Mouse (Mus musculus): Measurements from ENCODE around the gene Klhl42. TPM values are rescaled to one million over a fixed set of nuclear protein-coding genes. Genes with fewer than 3 reads are reported as not detected.

Klhl42 gene
- polyA plus RNA-seq, 1 experiment = 22.7 TPM

DNA sequence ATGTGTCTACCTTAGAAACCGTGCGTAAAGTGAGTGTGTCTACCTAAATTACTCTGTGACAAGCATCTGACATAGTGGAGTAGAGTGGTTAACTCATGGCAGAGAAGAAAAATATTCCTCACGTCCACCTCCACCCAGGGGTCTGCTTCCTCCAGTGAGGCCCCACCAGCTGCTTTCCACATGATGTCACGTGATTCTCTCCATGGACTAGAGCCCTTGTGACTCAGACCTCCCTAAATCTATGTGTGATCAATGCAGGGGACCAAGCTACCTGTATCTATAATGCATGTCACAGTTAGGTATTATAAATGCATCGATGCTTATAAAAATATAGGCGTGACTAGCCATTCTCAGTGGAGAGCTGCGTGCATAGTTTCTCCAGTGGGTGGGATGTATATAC is 3.6 kb downstream of the Klhl42 start:
- Histone ChIP-seq H3K27me3 (ENCODE audit: control insufficient read depth, insufficient read depth, low read length, poor library complexity, severe bottlenecking) (no peaks in the 10 kb centered on the region), H3K4me3 (ENCODE audit: low read depth, low read length) (no peak overlapping the region), H3K4me1 (ENCODE audit: control insufficient read depth, insufficient read depth, low read length) (peaks cover 1% of the 10 kb centered on the region), H3K9me3 (replicated peaks; ENCODE audit: control insufficient read depth, insufficient read depth, low read length, poor library complexity, severe bottlenecking) (no peaks in the 10 kb centered on the region), H3K27ac (ENCODE audit: insufficient read depth, low read length) (no peak overlapping the region), H3K36me3 (ENCODE audit: control insufficient read depth, insufficient read depth, low read length, poor library complexity, severe bottlenecking) (peaks cover 10% of the 10 kb centered on the region), H3K9ac (ENCODE audit: low read depth, poor library complexity, severe bottlenecking) (no peak overlapping the region)
- TF ChIP-seq POLR2A (IDR thresholded peaks at IDR 0.05; ENCODE audit: insufficient read depth, low read length) (no peak), EP300 (IDR thresholded peaks at IDR 0.05; ENCODE audit: insufficient read depth, low read depth, low read length) (no peak), CTCF (IDR thresholded peaks at IDR 0.05; ENCODE audit: low read depth, low read length) (no peak)

DNA sequence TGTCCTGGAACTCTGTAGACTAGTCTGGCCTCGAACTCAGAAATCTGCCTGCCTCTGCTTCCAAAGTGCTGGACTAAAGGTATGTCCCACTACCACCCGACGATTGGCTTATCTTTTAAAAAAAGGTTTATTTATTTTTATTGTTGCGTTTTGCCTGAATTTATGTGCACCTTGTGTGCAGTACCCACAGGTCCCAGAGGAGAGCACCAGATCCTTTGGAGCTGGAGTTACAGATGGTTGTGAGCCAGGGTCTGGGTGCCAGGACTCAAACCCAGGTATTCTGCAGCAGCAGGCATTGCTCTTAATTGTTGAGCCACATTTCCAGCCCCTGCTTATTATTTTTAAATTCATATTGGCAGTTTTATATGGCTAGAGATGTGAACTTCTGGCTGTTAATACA is 4.9 kb downstream of the Klhl42 start:
- Histone ChIP-seq H3K27ac (ENCODE audit: insufficient read depth, low read length) (no peak overlapping the region), H3K36me3 (ENCODE audit: control insufficient read depth, insufficient read depth, low read length, poor library complexity, severe bottlenecking) (peaks cover 10% of the 10 kb centered on the region), H3K9ac (ENCODE audit: low read depth, poor library complexity, severe bottlenecking) (no peak overlapping the region), H3K4me3 (ENCODE audit: low read depth, low read length) (no peak overlapping the region), H3K27me3 (ENCODE audit: control insufficient read depth, insufficient read depth, low read length, poor library complexity, severe bottlenecking) (no peaks in the 10 kb centered on the region), H3K4me1 (ENCODE audit: control insufficient read depth, insufficient read depth, low read length) (peaks cover 1% of the 10 kb centered on the region), H3K9me3 (replicated peaks; ENCODE audit: control insufficient read depth, insufficient read depth, low read length, poor library complexity, severe bottlenecking) (no peaks in the 10 kb centered on the region)
- no peak for TF ChIP-seq EP300 (IDR thresholded peaks at IDR 0.05; ENCODE audit: insufficient read depth, low read depth, low read length)
- no peak for TF ChIP-seq POLR2A (IDR thresholded peaks at IDR 0.05; ENCODE audit: insufficient read depth, low read length)
- TF ChIP-seq CTCF (IDR thresholded peaks at IDR 0.05; ENCODE audit: low read depth, low read length) = no peak

- peaks cover 1% of the 10 kb centered on the region for H3K4me1 ChIP-seq (ENCODE audit: control insufficient read depth, insufficient read depth, low read length)
- no peak overlapping the region for H3K4me3 ChIP-seq (ENCODE audit: low read depth, low read length)
- H3K27ac ChIP-seq (ENCODE audit: insufficient read depth, low read length) = no peak overlapping the region
- no peaks in the 10 kb centered on the region for H3K9me3 ChIP-seq (replicated peaks; ENCODE audit: control insufficient read depth, insufficient read depth, low read length, poor library complexity, severe bottlenecking)
- H3K27me3 ChIP-seq (ENCODE audit: control insufficient read depth, insufficient read depth, low read length, poor library complexity, severe bottlenecking) = no peaks in the 10 kb centered on the region
- H3K36me3 ChIP-seq (ENCODE audit: control insufficient read depth, insufficient read depth, low read length, poor library complexity, severe bottlenecking) = peaks cover 10% of the 10 kb centered on the region
- 0 out of 2 replicates have a peak overlapping the region, but pooled peaks have one; percentile 15 for H3K9ac ChIP-seq (ENCODE audit: low read depth, poor library complexity, severe bottlenecking)
- TF ChIP-seq CTCF (IDR thresholded peaks at IDR 0.05; ENCODE audit: low read depth, low read length) (no peak), EP300 (IDR thresholded peaks at IDR 0.05; ENCODE audit: insufficient read depth, low read depth, low read length) (no peak), POLR2A (IDR thresholded peaks at IDR 0.05; ENCODE audit: insufficient read depth, low read length) (no peak)
These were observed 5.8 kb downstream of the Klhl42 start for GRCm38 (mm10) chr6:147096934-147097333.

DNA sequence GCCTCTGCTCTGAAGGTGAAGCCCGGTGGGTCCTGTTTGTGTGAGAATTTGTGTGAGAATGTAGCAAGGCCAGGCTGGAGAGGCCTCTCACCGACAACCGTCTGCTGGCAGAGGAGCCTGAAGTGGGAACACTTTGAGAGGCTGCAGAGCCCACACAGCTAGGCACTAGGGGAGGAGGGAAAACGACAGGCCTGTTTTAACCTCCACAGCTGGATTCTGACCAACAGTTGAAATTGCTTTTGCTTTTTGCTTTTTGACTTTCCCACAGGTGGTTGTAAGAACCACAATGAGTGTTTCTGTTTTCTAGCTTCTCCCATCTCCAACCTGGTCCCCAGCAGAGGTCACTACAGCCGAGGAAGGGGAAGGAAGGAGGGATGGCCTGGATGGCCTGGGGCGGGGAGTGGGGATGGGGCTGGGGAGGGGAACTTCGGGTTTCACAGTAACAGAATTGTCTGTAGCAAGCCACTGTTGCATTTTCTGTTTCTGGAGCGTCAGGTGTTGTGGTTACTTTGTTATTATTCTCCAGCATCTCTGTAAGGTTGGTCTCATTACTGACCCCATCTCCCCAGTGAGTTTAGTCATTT is 6.3 kb downstream of the Klhl42 start:
- H3K36me3 ChIP-seq (ENCODE audit: control insufficient read depth, insufficient read depth, low read length, poor library complexity, severe bottlenecking) = peaks cover 10% of the 10 kb centered on the region
- no peak overlapping the region for H3K4me3 ChIP-seq (ENCODE audit: low read depth, low read length)
- H3K27ac ChIP-seq (ENCODE audit: insufficient read depth, low read length) = no peak overlapping the region
- H3K27me3 ChIP-seq (ENCODE audit: control insufficient read depth, insufficient read depth, low read length, poor library complexity, severe bottlenecking) = no peaks in the 10 kb centered on the region
- H3K4me1 ChIP-seq (ENCODE audit: control insufficient read depth, insufficient read depth, low read length) = peaks cover 1% of the 10 kb centered on the region
- H3K9me3 ChIP-seq (replicated peaks; ENCODE audit: control insufficient read depth, insufficient read depth, low read length, poor library complexity, severe bottlenecking) = no peaks in the 10 kb centered on the region
- no peak for TF ChIP-seq EP300 (IDR thresholded peaks at IDR 0.05; ENCODE audit: insufficient read depth, low read depth, low read length)
- no peak for TF ChIP-seq POLR2A (IDR thresholded peaks at IDR 0.05; ENCODE audit: insufficient read depth, low read length)
- no peak for TF ChIP-seq CTCF (IDR thresholded peaks at IDR 0.05; ENCODE audit: low read depth, low read length)
- 0 out of 2 replicates have a peak overlapping the region, but pooled peaks have one; percentile 15 for H3K9ac ChIP-seq (ENCODE audit: low read depth, poor library complexity, severe bottlenecking)

DNA sequence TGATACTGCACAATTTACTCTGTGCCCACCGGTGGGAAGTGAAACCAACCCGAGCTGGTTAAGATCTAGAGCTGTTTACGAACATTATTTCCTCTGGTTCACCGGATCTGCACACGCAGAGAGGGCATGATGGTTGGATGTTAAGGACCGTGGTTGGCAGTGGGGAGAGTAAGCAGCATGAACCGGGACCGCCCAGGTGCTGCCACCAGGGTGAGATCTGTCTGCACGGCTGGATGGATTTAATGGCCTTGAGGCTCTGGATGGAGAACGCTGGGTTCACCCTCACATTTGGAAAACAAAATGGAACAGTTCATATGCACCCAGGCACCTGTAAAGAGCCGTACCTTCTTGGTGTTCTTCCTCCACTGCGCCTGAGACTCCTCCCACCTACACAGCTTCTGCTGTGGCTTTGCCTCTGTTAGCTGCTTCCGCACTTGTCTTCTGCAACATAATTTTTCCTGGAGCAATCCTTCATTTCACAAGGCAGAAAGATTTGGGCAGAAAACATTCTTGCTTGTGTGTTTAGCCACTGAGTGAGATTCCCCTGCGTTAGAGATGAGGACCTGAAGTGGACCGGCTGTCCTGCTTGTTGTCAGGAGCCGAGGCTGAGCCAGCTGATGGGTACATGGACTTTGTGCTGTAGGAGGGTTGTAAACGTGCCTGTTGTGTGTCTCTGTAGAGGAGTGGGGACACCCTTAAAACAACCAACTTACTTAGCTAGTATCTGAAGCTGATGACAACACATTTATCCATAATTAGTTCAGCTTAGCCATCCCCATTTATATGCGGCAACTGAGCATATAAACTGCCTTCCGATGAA is 8.5 kb downstream of the Klhl42 start:
- Histone ChIP-seq H3K9me3 (replicated peaks; ENCODE audit: control insufficient read depth, insufficient read depth, low read length, poor library complexity, severe bottlenecking) (no peaks in the 10 kb centered on the region), H3K4me1 (ENCODE audit: control insufficient read depth, insufficient read depth, low read length) (peaks cover 1% of the 10 kb centered on the region), H3K4me3 (ENCODE audit: low read depth, low read length) (no peak overlapping the region), H3K27me3 (ENCODE audit: control insufficient read depth, insufficient read depth, low read length, poor library complexity, severe bottlenecking) (no peaks in the 10 kb centered on the region), H3K27ac (ENCODE audit: insufficient read depth, low read length) (no peak overlapping the region), H3K9ac (ENCODE audit: low read depth, poor library complexity, severe bottlenecking) (no peak overlapping the region), H3K36me3 (ENCODE audit: control insufficient read depth, insufficient read depth, low read length, poor library complexity, severe bottlenecking) (peaks cover 8% of the 10 kb centered on the region)
- TF ChIP-seq POLR2A (IDR thresholded peaks at IDR 0.05; ENCODE audit: insufficient read depth, low read length) (no peak), CTCF (IDR thresholded peaks at IDR 0.05; ENCODE audit: low read depth, low read length) (no peak), EP300 (IDR thresholded peaks at IDR 0.05; ENCODE audit: insufficient read depth, low read depth, low read length) (no peak)

DNA sequence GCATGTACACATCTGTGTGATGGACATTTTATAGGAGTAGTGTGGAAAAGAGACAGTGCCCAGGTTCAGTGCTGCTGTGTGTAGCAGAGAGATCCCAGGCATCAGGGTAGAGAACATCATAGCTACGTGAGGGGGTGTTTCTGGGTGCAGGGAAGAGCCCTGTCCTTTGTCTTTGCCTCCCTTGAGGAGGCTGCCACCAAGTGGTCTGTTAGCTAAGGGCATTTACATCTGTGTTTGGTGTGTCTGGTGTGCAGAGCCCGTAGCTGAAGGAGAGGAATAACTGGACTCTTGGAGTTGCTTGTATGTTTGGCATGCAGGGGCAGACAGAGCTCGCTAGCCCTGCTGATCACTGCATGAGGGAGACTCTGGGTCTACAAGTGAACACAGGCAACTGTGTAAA is 11.1 kb downstream of the Klhl42 start:
- H3K9ac ChIP-seq (ENCODE audit: low read depth, poor library complexity, severe bottlenecking) = no peak overlapping the region
- peaks cover 1% of the 10 kb centered on the region for H3K4me1 ChIP-seq (ENCODE audit: control insufficient read depth, insufficient read depth, low read length)
- H3K9me3 ChIP-seq (replicated peaks; ENCODE audit: control insufficient read depth, insufficient read depth, low read length, poor library complexity, severe bottlenecking) = no peaks in the 10 kb centered on the region
- H3K4me3 ChIP-seq (ENCODE audit: low read depth, low read length) = no peak overlapping the region
- H3K27me3 ChIP-seq (ENCODE audit: control insufficient read depth, insufficient read depth, low read length, poor library complexity, severe bottlenecking) = no peaks in the 10 kb centered on the region
- no peaks in the 10 kb centered on the region; the same call in 1 of the 2 replicates for H3K36me3 ChIP-seq (ENCODE audit: control insufficient read depth, insufficient read depth, low read length, poor library complexity, severe bottlenecking)
- TF ChIP-seq EP300 (IDR thresholded peaks at IDR 0.05; ENCODE audit: insufficient read depth, low read depth, low read length) (no peak), CTCF (IDR thresholded peaks at IDR 0.05; ENCODE audit: low read depth, low read length) (no peak), POLR2A (IDR thresholded peaks at IDR 0.05; ENCODE audit: insufficient read depth, low read length) (no peak)
- H3K27ac ChIP-seq (ENCODE audit: insufficient read depth, low read length) = no peak overlapping the region

Measured in ES-Bruce4 (cell line).